Mouse (Mus musculus): ENCODE measurements around the gene Polr3b. TPM values are rescaled to one million over a fixed set of nuclear protein-coding genes. Genes with fewer than 3 reads are reported as not detected.

Polr3b gene
- 6.6 and 8.2 TPM in 2 replicates for polyA plus RNA-seq (2012; ENCODE audit: insufficient read depth, insufficient read length, missing spikeins)

- peak within 1 kb of the TSS; percentile 94 for H3K27ac ChIP-seq (replicated peaks; ENCODE audit: low read depth, low read length)
- peak within 1 kb of the TSS; percentile 91 for H3K4me3 ChIP-seq (ENCODE audit: insufficient read depth, low read depth, low read length)
- no peaks in the 10 kb centered on the region for H3K4me1 ChIP-seq (ENCODE audit: control insufficient read depth, insufficient read depth, insufficient read length, low read length)
These were observed at the start of gene Polr3b for GRCm38 (mm10) chr10:84621826-84622790. Gene Polr3b (plus strand): TSS chr10:84622292.

GRCm38 (mm10) chr10:84573671-84574420 is 48.2 kb upstream of the Polr3b start:
- H3K4me3 ChIP-seq (ENCODE audit: insufficient read depth, low read depth, low read length) = no peak overlapping the region
- peaks cover 12% of the 10 kb centered on the region for H3K4me1 ChIP-seq (ENCODE audit: control insufficient read depth, insufficient read depth, insufficient read length, low read length)
- no peak overlapping the region for H3K27ac ChIP-seq (replicated peaks; ENCODE audit: low read depth, low read length)

DNA sequence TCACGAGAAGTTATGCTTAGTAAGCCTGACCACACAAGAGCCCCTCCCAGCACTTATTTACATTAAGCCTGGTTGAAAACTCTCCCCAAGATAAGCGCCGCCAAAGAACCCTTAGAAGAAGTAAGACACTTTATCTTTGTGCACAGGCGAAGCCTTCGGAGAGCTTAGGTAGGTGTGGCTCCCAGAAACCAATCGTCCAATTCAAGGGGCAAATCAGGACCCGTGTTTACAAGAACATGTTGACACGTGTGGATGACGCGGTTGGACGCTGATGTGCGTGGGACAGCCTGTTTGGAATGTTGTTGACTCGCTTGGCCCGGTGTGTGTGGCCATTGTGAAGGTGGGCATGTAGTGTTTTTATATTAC is 46.1 kb upstream of the Polr3b start:
- Histone ChIP-seq H3K4me3 (ENCODE audit: insufficient read depth, low read depth, low read length) (peak overlapping the region; percentile 93), H3K27ac (replicated peaks; ENCODE audit: low read depth, low read length) (peak overlapping the region; percentile 63; the same call in 1 of the 2 replicates), H3K4me1 (ENCODE audit: control insufficient read depth, insufficient read depth, insufficient read length, low read length) (peaks cover 20% of the 10 kb centered on the region)

- H3K4me1 ChIP-seq (ENCODE audit: control insufficient read depth, insufficient read depth, insufficient read length, low read length) = peaks cover 20% of the 10 kb centered on the region
- H3K27ac ChIP-seq (replicated peaks; ENCODE audit: low read depth, low read length) = peak within 1 kb of the TSS; percentile 97
- H3K4me3 ChIP-seq (ENCODE audit: insufficient read depth, low read depth, low read length) = peak within 1 kb of the TSS; percentile 99
These were observed 45.6 kb upstream of the Polr3b start, which contains the start of gene Tcp11l2 for GRCm38 (mm10) chr10:84576395-84577070. Gene Tcp11l2 (plus strand): TSS chr10:84576626.

- Histone ChIP-seq H3K4me1 (ENCODE audit: control insufficient read depth, insufficient read depth, insufficient read length, low read length) (peaks cover 21% of the 10 kb centered on the region), H3K4me3 (ENCODE audit: insufficient read depth, low read depth, low read length) (peak overlapping the region; percentile 99), H3K27ac (replicated peaks; ENCODE audit: low read depth, low read length) (peak overlapping the region; percentile 97)
These were observed 44.9 kb upstream of the Polr3b start for GRCm38 (mm10) chr10:84577071-84577727.

DNA sequence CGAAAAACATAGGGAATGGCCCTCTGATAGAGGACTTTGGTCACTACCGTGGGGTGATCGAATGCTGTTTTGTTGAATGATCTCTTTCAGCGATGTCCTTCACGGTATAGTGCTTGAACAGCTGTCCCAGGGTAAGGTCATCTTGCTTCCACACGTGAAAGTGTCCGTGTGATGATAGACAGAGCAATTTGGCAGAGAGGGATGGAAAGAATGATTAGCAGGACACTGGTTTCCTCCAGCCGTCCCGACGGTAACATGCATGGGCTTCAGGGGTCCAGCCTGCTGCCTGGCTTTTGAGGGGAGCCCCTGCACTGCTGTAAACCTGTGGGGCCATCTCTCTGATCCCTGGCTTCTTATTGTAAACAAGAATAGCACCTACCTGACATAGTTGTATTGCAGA is 43.4 kb upstream of the Polr3b start:
- no peak overlapping the region for H3K4me3 ChIP-seq (ENCODE audit: insufficient read depth, low read depth, low read length)
- no peak overlapping the region for H3K27ac ChIP-seq (replicated peaks; ENCODE audit: low read depth, low read length)
- peaks cover 31% of the 10 kb centered on the region for H3K4me1 ChIP-seq (ENCODE audit: control insufficient read depth, insufficient read depth, insufficient read length, low read length)

GRCm38 (mm10) chr10:84579527-84579926 is 42.6 kb upstream of the Polr3b start:
- Histone ChIP-seq H3K27ac (replicated peaks; ENCODE audit: low read depth, low read length) (no peak overlapping the region), H3K4me1 (ENCODE audit: control insufficient read depth, insufficient read depth, insufficient read length, low read length) (peaks cover 38% of the 10 kb centered on the region), H3K4me3 (ENCODE audit: insufficient read depth, low read depth, low read length) (no peak overlapping the region)

- Histone ChIP-seq H3K4me3 (ENCODE audit: insufficient read depth, low read depth, low read length) (no peak overlapping the region), H3K27ac (replicated peaks; ENCODE audit: low read depth, low read length) (no peak overlapping the region), H3K4me1 (ENCODE audit: control insufficient read depth, insufficient read depth, insufficient read length, low read length) (peaks cover 45% of the 10 kb centered on the region)
These were observed 40.9 kb upstream of the Polr3b start for GRCm38 (mm10) chr10:84581191-84581590.

GRCm38 (mm10) chr10:84582236-84582635 is 39.9 kb upstream of the Polr3b start:
- no peak overlapping the region for H3K4me3 ChIP-seq (ENCODE audit: insufficient read depth, low read depth, low read length)
- H3K4me1 ChIP-seq (ENCODE audit: control insufficient read depth, insufficient read depth, insufficient read length, low read length) = peaks cover 45% of the 10 kb centered on the region
- H3K27ac ChIP-seq (replicated peaks; ENCODE audit: low read depth, low read length) = no peak overlapping the region

DNA sequence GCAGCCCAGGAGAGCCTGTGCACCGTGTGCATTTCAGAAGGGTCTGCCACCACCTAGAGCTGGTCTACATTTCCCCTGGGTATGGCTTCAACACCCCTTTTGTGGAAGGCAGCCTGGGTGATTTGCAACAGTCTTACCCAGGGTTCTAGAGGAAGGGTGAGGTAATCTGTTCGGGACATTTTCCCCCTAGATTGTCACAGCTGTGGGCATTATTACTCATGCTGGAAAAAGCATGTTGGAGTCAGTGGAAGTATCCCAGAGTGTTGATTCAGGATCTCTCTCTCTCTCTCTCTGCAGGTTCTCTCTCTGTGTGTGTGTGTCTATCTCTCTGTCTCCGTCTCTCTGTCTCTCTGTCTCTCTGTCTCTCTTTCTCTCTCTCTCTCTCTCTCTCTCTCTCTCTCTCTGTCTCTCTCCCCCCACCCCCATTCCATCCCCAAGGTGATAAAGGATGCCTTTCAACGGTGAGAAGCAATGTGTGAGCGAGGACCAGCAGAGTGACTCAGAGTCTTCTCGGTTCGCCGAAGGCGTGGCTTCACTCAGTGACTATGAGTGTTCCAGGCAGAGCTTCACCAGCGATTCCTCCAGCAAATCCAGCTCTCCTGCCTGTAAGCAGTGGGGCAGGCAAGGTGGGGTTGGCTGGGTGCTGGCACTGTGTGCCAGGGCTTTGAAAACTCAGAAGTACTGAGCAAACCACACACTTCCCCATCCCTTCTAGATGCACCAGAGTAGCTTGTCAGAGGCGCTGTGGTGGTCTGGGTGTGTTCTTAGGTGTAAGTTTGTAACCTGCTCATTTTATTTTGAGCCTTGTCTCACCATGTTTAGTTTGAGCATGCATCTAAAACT is 37.4 kb upstream of the Polr3b start:
- H3K4me3 ChIP-seq (ENCODE audit: insufficient read depth, low read depth, low read length) = no peak overlapping the region
- 0 out of 2 replicates have a peak overlapping the region, but pooled peaks have one; percentile 2 for H3K27ac ChIP-seq (replicated peaks; ENCODE audit: low read depth, low read length)
- peaks cover 32% of the 10 kb centered on the region for H3K4me1 ChIP-seq (ENCODE audit: control insufficient read depth, insufficient read depth, insufficient read length, low read length)

DNA sequence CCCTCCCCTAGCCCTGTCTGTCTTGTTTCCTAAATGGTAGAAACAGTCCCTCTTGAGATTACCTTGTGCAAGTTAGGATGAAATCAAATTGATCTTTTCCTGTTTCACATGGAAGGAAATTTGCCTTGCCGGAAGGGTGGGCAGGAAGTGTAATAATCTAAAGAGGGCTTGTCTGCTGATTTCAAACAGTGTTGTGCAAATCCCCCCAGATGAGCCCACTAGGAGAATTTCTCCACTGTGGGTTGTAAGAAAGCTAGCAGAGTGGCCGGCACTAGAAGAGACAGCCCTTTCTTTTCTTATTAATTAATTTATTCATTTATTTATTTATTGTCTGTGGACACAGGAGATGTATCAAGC is 36.8 kb upstream of the Polr3b start:
- Histone ChIP-seq H3K4me1 (ENCODE audit: control insufficient read depth, insufficient read depth, insufficient read length, low read length) (peaks cover 26% of the 10 kb centered on the region), H3K4me3 (ENCODE audit: insufficient read depth, low read depth, low read length) (no peak overlapping the region), H3K27ac (replicated peaks; ENCODE audit: low read depth, low read length) (0 out of 2 replicates have a peak overlapping the region, but pooled peaks have one; percentile 2)

GRCm38 (mm10) chr10:84590956-84591355 is 31.1 kb upstream of the Polr3b start:
- H3K27ac ChIP-seq (replicated peaks; ENCODE audit: low read depth, low read length) = no peak overlapping the region
- H3K4me1 ChIP-seq (ENCODE audit: control insufficient read depth, insufficient read depth, insufficient read length, low read length) = no peaks in the 10 kb centered on the region
- H3K4me3 ChIP-seq (ENCODE audit: insufficient read depth, low read depth, low read length) = no peak overlapping the region

DNA sequence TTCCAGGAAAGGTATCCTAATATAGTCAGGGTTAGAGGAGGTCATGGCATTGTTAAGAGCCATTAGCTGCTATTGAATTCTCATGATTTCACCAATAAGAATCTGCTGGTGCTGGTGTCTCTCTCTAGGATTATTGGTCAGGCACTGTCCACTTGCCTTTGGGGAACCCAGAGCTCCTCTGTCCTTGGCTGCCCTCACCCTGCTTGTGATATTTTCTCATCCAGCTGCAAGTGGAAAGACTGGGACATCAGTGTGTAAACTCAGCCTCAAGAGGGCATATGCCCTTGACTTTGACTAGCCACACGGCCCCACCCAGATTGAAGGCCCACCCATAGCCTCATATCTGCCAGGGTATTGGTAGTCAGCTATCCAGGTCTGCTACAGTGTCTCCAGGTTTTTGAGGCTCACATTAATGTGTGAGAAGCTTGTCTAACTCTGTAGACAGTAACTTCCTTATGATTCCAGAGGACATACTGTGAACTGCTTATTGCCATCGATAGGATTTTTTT is 30.4 kb upstream of the Polr3b start:
- Histone ChIP-seq H3K27ac (replicated peaks; ENCODE audit: low read depth, low read length) (no peak overlapping the region), H3K4me1 (ENCODE audit: control insufficient read depth, insufficient read depth, insufficient read length, low read length) (no peaks in the 10 kb centered on the region; the same call in 1 of the 2 replicates)

More for the DNA sequence above, 30.4 kb upstream of the Polr3b start:
- no peak overlapping the region for H3K4me3 ChIP-seq (ENCODE audit: insufficient read depth, low read depth, low read length)

All from brown adipose tissue, adult 24 weeks (tissue).